ENCODE assay signal across 24 mouse cellular contexts in genomic region chr2:77453786-77454185, GRCm38 (mm10).
DNase-seq lines count a peak whose midpoint lies in the region; ATAC-seq and TF ChIP-seq lines count a peak whose summit lies in the region.
"Had no signal": no experiment of that assay in that cellular context is flagged by ENCODE, and none has a peak within 500 bp of the region (broad histone marks: within the 10 kb centered on the region; RNA-seq: fewer than 3 reads in every experiment).

No protein-coding gene starts in this region.

- ATAC-seq in heart, embryonic 14.5 days (ENCODE audit: insufficient number of reproducible peaks, insufficient read depth, low FRiP score, low read depth) = no peak
- ATAC-seq in heart, postnatal 0 days (ENCODE audit: insufficient read depth, low read depth) = peak; percentile 30; the same call in 1 of the 2 replicates
- ATAC-seq: forebrain, embryonic 16.5 days; hindbrain, embryonic 16.5 days; intestine, embryonic 15.5 days; midbrain, embryonic 15.5 days had no signal

- no peak overlapping the region for H3K27ac ChIP-seq in heart, embryonic 14.5 days (replicated peaks in 1 of 2; ENCODE audit: control insufficient read depth in 1 of 2, insufficient read depth in 1 of 2, low read depth in 2 of 2, low read length in 2 of 2)
- H3K27ac ChIP-seq in heart, postnatal 0 days (ENCODE audit: low read depth) = peak overlapping the region; percentile 44
- H3K27ac ChIP-seq: embryonic facial prominence, embryonic 10.5 days; hindbrain, embryonic 10.5 days; intestine, embryonic 15.5 days; limb, embryonic 15.5 days; liver, embryonic 14.5 days; midbrain, embryonic 15.5 days; neural tube, embryonic 12.5 days had no signal

- H3K4me2 ChIP-seq in heart, embryonic 14.5 days (ENCODE audit: low read length) = peak overlapping the region; percentile 39
- H3K4me2 ChIP-seq in heart, postnatal 0 days (ENCODE audit: low read depth, low read length) = peak overlapping the region; percentile 40
- H3K4me2 ChIP-seq: intestine, embryonic 15.5 days; limb, embryonic 15.5 days; midbrain, embryonic 15.5 days; neural tube, embryonic 12.5 days had no signal

- no peak for TF ChIP-seq EP300 in heart, postnatal 0 days (IDR thresholded peaks at IDR 0.05; ENCODE audit: low read depth)

- H3K4me1 ChIP-seq in heart, embryonic 14.5 days (ENCODE audit: control insufficient read depth in 2 of 2, insufficient read depth in 2 of 2, low read length in 2 of 2) = peaks cover 5 to 15% of the 10 kb centered on the region in 2 experiments; a peak in 3 of 4 replicates
- peaks cover 8% of the 10 kb centered on the region for H3K4me1 ChIP-seq in heart, postnatal 0 days (ENCODE audit: control insufficient read depth, insufficient read depth)
- H3K4me1 ChIP-seq: intestine, embryonic 15.5 days; limb, embryonic 15.5 days; neural tube, embryonic 12.5 days had no signal

- no peaks in the 10 kb centered on the region for H3K9me3 ChIP-seq in heart, embryonic 14.5 days (ENCODE audit: control insufficient read depth, low read length)
- no peaks in the 10 kb centered on the region for H3K9me3 ChIP-seq in heart, postnatal 0 days (replicated peaks; ENCODE audit: control insufficient read depth, low read length)
- H3K9me3 ChIP-seq: embryonic facial prominence, embryonic 10.5 days; hindbrain, embryonic 10.5 days; intestine, embryonic 15.5 days; limb, embryonic 15.5 days; midbrain, embryonic 15.5 days; neural tube, embryonic 12.5 days had no signal

- TF ChIP-seq CTCF in heart, postnatal 0 days (IDR thresholded peaks at IDR 0.05; ENCODE audit: low read depth) = no peak

- no peaks in the 10 kb centered on the region for H3K27me3 ChIP-seq in heart, embryonic 14.5 days (ENCODE audit: control insufficient read depth, insufficient read depth, low read length)
- H3K27me3 ChIP-seq in heart, postnatal 0 days (ENCODE audit: control insufficient read depth, insufficient read depth, low read length) = no peaks in the 10 kb centered on the region
- H3K27me3 ChIP-seq: intestine, embryonic 15.5 days; limb, embryonic 15.5 days; midbrain, embryonic 15.5 days; neural tube, embryonic 12.5 days had no signal

- peak; percentile 21 for DNase-seq in gastrocnemius, adult 18-20 months (ENCODE audit: low spot score)
- DNase-seq in gastrocnemius, postnatal 10 days = no peak
- no peak for DNase-seq in heart, adult 11 months
- DNase-seq in adrenal gland, adult 8-10 months = peak; percentile 60
- DNase-seq in heart, postnatal 0 days (ENCODE audit: low spot score) = peak; percentile 15
- DNase-seq in cerebellum, postnatal 14 days = no peak
- no peak for DNase-seq in frontal cortex, postnatal 25 days (ENCODE audit: low spot score in 2 of 2)
- DNase-seq: cerebellum, adult 8-10 months; kidney, adult 9 months; kidney, postnatal 14 days; left cerebral cortex, postnatal 4 days; right cerebral cortex, postnatal 4 days; thymus, adult 18-20 months; thymus, postnatal 36 days had no signal

- 10% methylated on average over 3 of the region's 3 CpGs for WGBS in heart, embryonic 14.5 days
- WGBS in heart, postnatal 0 days = 8% methylated on average over 3 of the region's 3 CpGs

- no peak overlapping the region for H3K4me3 ChIP-seq in heart, embryonic 14.5 days (ENCODE audit: control insufficient read depth in 1 of 2, insufficient read depth in 1 of 2, low read depth in 1 of 2, low read length in 2 of 2)
- H3K4me3 ChIP-seq in heart, postnatal 0 days (ENCODE audit: low read depth, low read length) = no peak overlapping the region
- H3K4me3 ChIP-seq: embryonic facial prominence, embryonic 10.5 days; hindbrain, embryonic 10.5 days; intestine, embryonic 15.5 days; limb, embryonic 15.5 days; midbrain, embryonic 15.5 days; neural tube, embryonic 12.5 days had no signal

- H3K36me3 ChIP-seq in heart, embryonic 14.5 days (ENCODE audit: control insufficient read depth, insufficient read depth, low read length) = no peaks in the 10 kb centered on the region
- H3K36me3 ChIP-seq in heart, postnatal 0 days (replicated peaks; ENCODE audit: control insufficient read depth, insufficient read depth, low read length) = no peaks in the 10 kb centered on the region
- H3K36me3 ChIP-seq: embryonic facial prominence, embryonic 10.5 days; hindbrain, embryonic 10.5 days; intestine, embryonic 15.5 days; limb, embryonic 15.5 days; midbrain, embryonic 15.5 days; neural tube, embryonic 12.5 days had no signal

- H3K9ac ChIP-seq in heart, embryonic 14.5 days (ENCODE audit: low read length) = no peak overlapping the region
- H3K9ac ChIP-seq in heart, postnatal 0 days (replicated peaks; ENCODE audit: low read depth, low read length) = no peak overlapping the region
- H3K9ac ChIP-seq: intestine, embryonic 15.5 days; limb, embryonic 15.5 days; liver, embryonic 14.5 days; midbrain, embryonic 15.5 days; neural tube, embryonic 12.5 days had no signal

Comparison
In these comparisons a context has a peak if more than half of its experiments do, and no peak if none do; other contexts are left out.
1. DNase-seq: peak in gastrocnemius, adult 18-20 months (single experiment), adrenal gland, adult 8-10 months (single experiment) and heart, postnatal 0 days (single experiment); none in gastrocnemius, postnatal 10 days (single experiment), heart, adult 11 months (single experiment), cerebellum, postnatal 14 days (0 of 2) and frontal cortex, postnatal 25 days (0 of 2).